Mouse (Mus musculus) central nervous system, embryonic 18 days (tissue): ENCODE results near the gene Olfr90. TPM values are rescaled to one million over a fixed set of nuclear protein-coding genes. Genes with fewer than 3 reads are reported as not detected.

ENCODE experiments used
- polyA plus RNA-seq: library from polyadenylated mRNA; depleted of rRNA; stranded (reverse); fragments of >200 nt; gene quantifications from 2 replicates; pipeline ENCODE4 v1.2.3, GENCODE M21; 2012; rRNA removed

Gene Olfr90
- not detected in 2 replicates for polyA plus RNA-seq

GRCm38 (mm10) chr17:37088399-37088798, at the start of gene Olfr90:
Gene Olfr90, minus strand, starts transcription at chr17:37088499.

GRCm38 (mm10) chr17:37119988-37120387, 31.7 kb upstream of the Olfr90 start, which contains the start of gene Olfr92:
Gene Olfr92, minus strand, starts transcription at chr17:37120088.

GRCm38 (mm10) chr17:37098178-37098577, 9.9 kb upstream of the Olfr90 start, which contains the start of gene Olfr91:
Gene Olfr91, minus strand, starts transcription at chr17:37098278.

GRCm38 (mm10) chr17:37045611-37046311, 42.5 kb downstream of the Olfr90 start, which contains the start of gene Gabbr1:
Gene Gabbr1, plus strand, starts transcription at chr17:37045966.

Other genes with a start within 250 kb of the Olfr90 start
- gene Trim15, start 221.3 kb downstream of the Olfr90 start, polyA plus RNA-seq = 0.43 and 3.0 TPM in 2 replicates
- 0.05 TPM in 2 replicates for gene Trim10, start 218.9 kb downstream of the Olfr90 start, polyA plus RNA-seq
- gene Trim40, start 198.4 kb downstream of the Olfr90 start, polyA plus RNA-seq = 0.15 and 0.21 TPM in 2 replicates
- not detected in 2 replicates for gene Trim31, start 190.4 kb downstream of the Olfr90 start, polyA plus RNA-seq
- 1.5 and 2.0 TPM in 2 replicates for gene Rnf39, start 145.6 kb downstream of the Olfr90 start, polyA plus RNA-seq
- 154 and 160 TPM in 2 replicates for gene Ppp1r11, start 136.8 kb downstream of the Olfr90 start, polyA plus RNA-seq
- gene Znrd1, start 129.9 kb downstream of the Olfr90 start, polyA plus RNA-seq = 42.6 and 42.9 TPM in 2 replicates
- gene Znrd1as, start 129.9 kb downstream of the Olfr90 start, polyA plus RNA-seq = 4.1 and 4.6 TPM in 2 replicates
- gene 2410137M14Rik, start 107.3 kb downstream of the Olfr90 start, polyA plus RNA-seq = 1.6 and 1.9 TPM in 2 replicates
- gene H2-M5, start 99.0 kb downstream of the Olfr90 start, polyA plus RNA-seq = 13.8 and 14.5 TPM in 2 replicates
- 444 and 477 TPM in 2 replicates for gene Zfp57, start 87.3 kb downstream of the Olfr90 start, polyA plus RNA-seq
- 0.08 and 0.11 TPM in 2 replicates for gene Mog, start 65.1 kb downstream of the Olfr90 start, polyA plus RNA-seq
- gene Gabbr1, start 42.5 kb downstream of the Olfr90 start, polyA plus RNA-seq = 279 and 285 TPM in 2 replicates
- gene Olfr91, start 9.8 kb upstream of the Olfr90 start, polyA plus RNA-seq = not detected in 2 replicates
- gene Olfr92, start 31.6 kb upstream of the Olfr90 start, polyA plus RNA-seq = not detected in 2 replicates
- not detected in 2 replicates for gene Olfr93, start 73.0 kb upstream of the Olfr90 start, polyA plus RNA-seq
- not detected in 2 replicates for gene Ubd, start 105.4 kb upstream of the Olfr90 start, polyA plus RNA-seq
- gene Olfr94, start 112.5 kb upstream of the Olfr90 start, polyA plus RNA-seq = not detected in 2 replicates
- gene Olfr95, start 124.6 kb upstream of the Olfr90 start, polyA plus RNA-seq = 0.03 and 0.04 TPM in 2 replicates
- gene Olfr96, start 131.6 kb upstream of the Olfr90 start, polyA plus RNA-seq = not detected in 2 replicates
- not detected in 2 replicates for gene Olfr97, start 148.8 kb upstream of the Olfr90 start, polyA plus RNA-seq
- gene Olfr98, start 175.2 kb upstream of the Olfr90 start, polyA plus RNA-seq = not detected in 2 replicates
- gene H2-M3, start 181.7 kb upstream of the Olfr90 start, polyA plus RNA-seq = 0.83 and 0.98 TPM in 2 replicates
- gene Olfr99, start 195.0 kb upstream of the Olfr90 start, polyA plus RNA-seq = not detected in 2 replicates
- gene Olfr101, start 215.8 kb upstream of the Olfr90 start, polyA plus RNA-seq = not detected in 2 replicates
- gene Olfr102, start 228.6 kb upstream of the Olfr90 start, polyA plus RNA-seq = not detected in 2 replicates